Mouse (Mus musculus) spleen, adult 12 weeks (tissue): ENCODE data around the gene Scgb2b2.

Experiments used
- DNase-seq: peaks from one replicate; pipeline ENCODE4 v3.0.0; 2022; ENCODE audit warnings: low spot score

Gene Scgb2b2

DNA sequence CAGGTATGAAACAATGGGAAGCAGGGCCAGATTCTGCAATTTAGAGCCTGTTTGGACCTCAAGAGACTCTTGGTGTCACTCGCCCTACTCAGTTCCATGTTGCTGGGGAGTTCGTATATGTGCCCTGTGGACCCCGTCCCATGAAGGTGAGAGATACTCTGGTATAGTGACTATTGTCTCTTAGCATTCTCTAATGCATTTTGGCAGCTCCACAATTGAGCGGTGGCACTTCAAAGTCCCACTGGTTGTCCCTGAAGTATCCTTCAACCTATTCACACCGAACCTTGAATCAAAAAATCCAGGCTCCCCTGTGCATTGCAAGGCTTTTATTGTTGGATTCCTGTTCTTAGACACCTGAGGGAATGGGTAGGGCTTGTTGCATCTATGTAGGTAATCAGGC, at the start of gene Scgb2b2:
Gene Scgb2b2, plus strand, starts transcription at position 301 of the 400 bp plus-strand sequence.
- no peak for DNase-seq

DNA sequence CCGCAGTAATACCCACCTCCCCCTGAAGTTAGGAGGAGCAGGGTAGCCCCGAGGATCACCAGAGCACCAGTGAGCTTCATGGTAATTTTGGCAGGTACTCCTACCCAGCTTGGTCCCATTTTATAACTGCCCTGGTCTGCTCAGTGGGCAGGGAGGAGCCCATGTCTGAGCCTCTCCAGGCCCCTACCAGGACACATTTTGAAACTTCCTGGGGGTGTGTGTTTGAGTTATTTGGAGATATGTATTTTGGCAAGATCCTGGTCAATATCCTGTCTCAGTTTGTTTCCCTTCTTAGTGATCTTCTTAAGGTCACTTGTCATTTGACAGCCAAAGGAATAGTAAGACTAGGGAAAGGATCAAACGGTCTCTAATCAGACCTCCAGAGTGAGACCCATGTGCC, 1.4 kb downstream of the Scgb2b2 start, which contains the start of gene Scgb1b2:
Gene Scgb1b2, minus strand, starts transcription at position 101 of the 400 bp plus-strand sequence.
- no peak for DNase-seq
